Mouse (Mus musculus) heart, postnatal 0 days (tissue): ENCODE results near the gene Snap29. TPM values are rescaled to one million over a fixed set of nuclear protein-coding genes. Genes with fewer than 3 reads are reported as not detected.

Experiments
- ATAC-seq: fragments of 200-750 bp; cut with Nextera tagmentation; 2 replicates; pipeline ENCODE4 v1.8.0; 2017; ENCODE audit warnings: low read depth, moderate number of reproducible peaks, moderate library complexity; ENCODE audit not compliant: insufficient read depth
- DNase-seq: peaks from one replicate; pipeline ENCODE4 v3.0.0-alpha.2; 2016; ENCODE audit warnings: low spot score
- H3K27ac ChIP-seq: fragments of 300-500 bp; sonication (generic); 2 replicates; pipeline ENCODE4 v1.5.1; 2014; ENCODE audit warnings: low read depth, mild to moderate bottlenecking
- H3K27me3 ChIP-seq: fragments of 300-500 bp; sonication (generic); 2 replicates; pipeline ENCODE4 v1.6.1; 2014; ENCODE audit warnings: low read length, mixed read lengths; ENCODE audit not compliant: control insufficient read depth, insufficient read depth
- H3K36me3 ChIP-seq: fragments of 300-500 bp; sonication (generic); replicated peaks from 2 replicates; pipeline ENCODE4 v1.6.1; 2014; ENCODE audit warnings: low read length, mixed read lengths; ENCODE audit not compliant: control insufficient read depth, insufficient read depth
- H3K4me1 ChIP-seq: fragments of 300-500 bp; sonication (generic); 2 replicates; pipeline ENCODE4 v1.6.1; 2014; ENCODE audit warnings: antibody characterized with exemption; ENCODE audit not compliant: control insufficient read depth, insufficient read depth
- H3K4me2 ChIP-seq: fragments of 300-500 bp; sonication (generic); 2 replicates; pipeline ENCODE4 v1.6.1; 2014; ENCODE audit warnings: low read depth, mild to moderate bottlenecking, low read length, moderate library complexity
- H3K4me3 ChIP-seq: fragments of 300-500 bp; sonication (generic); 2 replicates; pipeline ENCODE4 v1.5.1; 2014; ENCODE audit warnings: low read depth, low read length
- H3K9ac ChIP-seq: fragments of 300-500 bp; sonication (generic); replicated peaks from 2 replicates; pipeline ENCODE4 v1.6.1; 2014; ENCODE audit warnings: low read depth, low read length, mixed read lengths
- H3K9me3 ChIP-seq: fragments of 300-500 bp; sonication (generic); replicated peaks from 2 replicates; pipeline ENCODE4 v1.6.1; 2016; ENCODE audit warnings: low read length; ENCODE audit not compliant: control insufficient read depth
- CTCF ChIP-seq: IDR thresholded peaks from 2 replicates; pipeline ENCODE4 v1.5.1; 2016; ENCODE audit warnings: antibody characterized with exemption, control low read depth, low read depth
- EP300 ChIP-seq: IDR thresholded peaks from 2 replicates; pipeline ENCODE4 v1.6.1; 2016; ENCODE audit warnings: antibody characterized with exemption, low read depth
- WGBS: fragments of 180-500 bp; shearing (Covaris S2); extraction: QIAGEN DNeasy Blood & Tissue Kit; methylation state at CpG from one replicate; pipeline ENCODE4 v1.1.7; 2014; 5-methylcytosine and 5-hydroxymethylcytosine counted together
- polyA plus RNA-seq: library from polyadenylated mRNA; unstranded; fragments of >200 nt; fragmentation: Nextera tagmentation; extraction: Ambion mirVana; gene quantifications from 2 replicates; pipeline ENCODE4 v1.2.1, GENCODE M21; 2015
- total RNA-seq: library from RNA; depleted of rRNA; stranded (reverse); fragments of >200 nt; gene quantifications from 2 replicates; pipeline ENCODE4 v1.2.3, GENCODE M21; 2014; ENCODE audit warnings: low replicate concordance

The Snap29 gene
- total and polyA plus RNA-seq, 2 experiments from 2014 or later, result 8.3 to 22.3 TPM

- 29% methylated on average over 4 of the region's 4 CpGs for WGBS
- Histone ChIP-seq H3K4me3 (no peak overlapping the region), H3K27ac (0 out of 2 replicates have a peak overlapping the region, but pooled peaks have one; percentile 59), H3K9me3 (no peaks in the 10 kb centered on the region), H3K27me3 (no peaks in the 10 kb centered on the region), H3K9ac (no peak overlapping the region), H3K36me3 (no peaks in the 10 kb centered on the region), H3K4me1 (peaks cover 19% of the 10 kb centered on the region; the same call in 1 of the 2 replicates), H3K4me2 (no peak overlapping the region; the same call in 1 of the 2 replicates)
- DNase-seq, result peak; percentile 31
- ATAC-seq, result no peak
- TF ChIP-seq CTCF, result no peak
- no peak for TF ChIP-seq EP300
Observed at GRCm38 (mm10) chr16:17410209-17410608, 4.4 kb downstream of the Snap29 start.

- Histone ChIP-seq H3K9ac (no peak overlapping the region), H3K27me3 (no peaks in the 10 kb centered on the region), H3K36me3 (peaks cover 53% of the 10 kb centered on the region), H3K4me1 (no peaks in the 10 kb centered on the region), H3K4me3 (no peak overlapping the region), H3K27ac (no peak overlapping the region), H3K9me3 (no peaks in the 10 kb centered on the region), H3K4me2 (no peak overlapping the region)
- 73% methylated on average over 3 of the region's 3 CpGs for WGBS
- TF ChIP-seq EP300, result no peak
- no peak for TF ChIP-seq CTCF
- ATAC-seq (no peak), DNase-seq (no peak)
Observed at GRCm38 (mm10) chr16:17423021-17423420, 17.2 kb downstream of the Snap29 start.

GRCm38 (mm10) chr16:17432576-17432975 lies 26.8 kb downstream of the Snap29 start:
- ATAC-seq (no peak), DNase-seq (peak; percentile 34)
- TF ChIP-seq CTCF (peak; percentile 66), EP300 (no peak)
- no peaks in the 10 kb centered on the region for H3K4me1 ChIP-seq
- H3K9me3 ChIP-seq, result no peaks in the 10 kb centered on the region
- no peak overlapping the region for H3K27ac ChIP-seq
- H3K27me3 ChIP-seq, result no peaks in the 10 kb centered on the region
- peaks cover 18% of the 10 kb centered on the region for H3K36me3 ChIP-seq
- no peak overlapping the region for H3K4me3 ChIP-seq
- H3K9ac ChIP-seq, result no peak overlapping the region
- WGBS, result 69% methylated on average over 2 of the region's 2 CpGs
- H3K4me2 ChIP-seq, result no peak overlapping the region

GRCm38 (mm10) chr16:17451541-17452372 lies 46.0 kb downstream of the Snap29 start, which contains the start of gene Crkl:
Gene Crkl, plus strand, starts transcription at chr16:17451987.
- ATAC-seq (peak; percentile 99), DNase-seq (peak; percentile 97)
- WGBS, result under 1% methylated on average over 63 of the region's 63 CpGs
- H3K4me3 ChIP-seq, result peak within 1 kb of the TSS; percentile 92
- H3K4me1 ChIP-seq, result peaks cover 21% of the 10 kb centered on the region
- H3K9ac ChIP-seq, result peak within 1 kb of the TSS; percentile 84
- H3K9me3 ChIP-seq, result no peaks in the 10 kb centered on the region
- H3K36me3 ChIP-seq, result peaks cover 11% of the 10 kb centered on the region
- H3K27ac ChIP-seq, result peak within 1 kb of the TSS; percentile 95
- H3K27me3 ChIP-seq, result no peaks in the 10 kb centered on the region
- peak within 1 kb of the TSS; percentile 92 for H3K4me2 ChIP-seq
- no peak for TF ChIP-seq CTCF
- TF ChIP-seq EP300, result no peak

GRCm38 (mm10) chr16:17452373-17452715 lies 46.6 kb downstream of the Snap29 start:
- DNase-seq, result peak; percentile 51
- 0% methylated on average over 24 of the region's 24 CpGs for WGBS
- Histone ChIP-seq H3K9ac (peak overlapping the region; percentile 84), H3K27me3 (no peaks in the 10 kb centered on the region), H3K36me3 (peaks cover 13% of the 10 kb centered on the region), H3K4me3 (peak overlapping the region; percentile 92), H3K9me3 (no peaks in the 10 kb centered on the region), H3K27ac (peak overlapping the region; percentile 95), H3K4me1 (peaks cover 21% of the 10 kb centered on the region), H3K4me2 (peak overlapping the region; percentile 92)
- ATAC-seq, result peak; percentile 29
- TF ChIP-seq CTCF (no peak), EP300 (no peak)
